Mouse (Mus musculus) adrenal gland, adult 18-20 months (tissue): ENCODE measurements around the gene Caskin1. TPM values are rescaled to one million over a fixed set of nuclear protein-coding genes. Genes with fewer than 3 reads are reported as not detected.
"Not testable (repeated sequence)": the region's sequence is repeated elsewhere in the genome, so short reads cannot be mapped to it uniquely, and the experiment has no call there.

Experiments used
- DNase-seq, 2 experiments: peaks; one replicate each; pipeline ENCODE4 v3.0.0; 2021 to 2022; ENCODE audit warnings: low spot score in 2 of 2
- long read RNA-seq, 2 experiments: library from polyadenylated mRNA; stranded (forward); transcript quantifications; one replicate each; pipeline ENCODE4 v2.0.0; 2021
- total RNA-seq, 2 experiments: library from RNA; stranded (reverse); gene quantifications; 1 replicate in 1 of 2; 2 replicates in 1 of 2; pipeline ENCODE4 v1.2.3; 2021

Gene Caskin1
- total RNA-seq: 10 to 100 TPM; 16.0 to 31.5 TPM
- long read RNA-seq, experiment 1, partial matches to known transcripts: 15 of 15 reads
- long read RNA-seq, experiment 1, other reads (novel, unspliced or antisense): 0 of 15 reads
- long read RNA-seq, experiment 2, partial matches to known transcripts: 13 of 18 reads
- long read RNA-seq, experiment 2, other reads (novel, unspliced or antisense): 5 of 18 reads

- peak; percentile 54 for DNase-seq
These were observed at the start of gene Caskin1 for GRCm38 (mm10) chr17:24488186-24488661. Gene Caskin1, plus strand, starts transcription at chr17:24488601.

GRCm38 (mm10) chr17:24440377-24440776, 48.0 kb upstream of the Caskin1 start:
- DNase-seq: no peak

GRCm38 (mm10) chr17:24441148-24441547, 47.3 kb upstream of the Caskin1 start:
- DNase-seq: no peak

- DNase-seq: no peak
These were observed 46.3 kb upstream of the Caskin1 start for GRCm38 (mm10) chr17:24442107-24442506.

- DNase-seq: no peak
These were observed 45.7 kb upstream of the Caskin1 start, which contains the start of gene Dnase1l2 for GRCm38 (mm10) chr17:24442632-24443155. Gene Dnase1l2, minus strand, starts transcription at chr17:24443105.

- no peak for DNase-seq
These were observed 45.0 kb upstream of the Caskin1 start for GRCm38 (mm10) chr17:24443409-24443808.

GRCm38 (mm10) chr17:24446590-24446989, 41.8 kb upstream of the Caskin1 start:
- DNase-seq: no peak

GRCm38 (mm10) chr17:24449507-24449906, 38.9 kb upstream of the Caskin1 start:
- DNase-seq: no peak

- no peak for DNase-seq
These were observed 37.2 kb upstream of the Caskin1 start for GRCm38 (mm10) chr17:24451220-24451619.

- no peak for DNase-seq
These were observed 35.0 kb upstream of the Caskin1 start for GRCm38 (mm10) chr17:24453372-24453771.

- no peak for DNase-seq
These were observed 34.1 kb upstream of the Caskin1 start for GRCm38 (mm10) chr17:24454218-24454755.

- DNase-seq: peak; percentile 98
These were observed 33.5 kb upstream of the Caskin1 start for GRCm38 (mm10) chr17:24454756-24455522.

- not testable (repeated sequence) for DNase-seq
These were observed 32.7 kb upstream of the Caskin1 start for GRCm38 (mm10) chr17:24455523-24456206.

GRCm38 (mm10) chr17:24461580-24461979, 26.8 kb upstream of the Caskin1 start:
- DNase-seq: no peak

- DNase-seq: no peak
These were observed 25.5 kb upstream of the Caskin1 start for GRCm38 (mm10) chr17:24462932-24463331.

GRCm38 (mm10) chr17:24463374-24464133, 24.8 kb upstream of the Caskin1 start:
- DNase-seq: no peak

- DNase-seq: no peak
These were observed 19.7 kb upstream of the Caskin1 start for GRCm38 (mm10) chr17:24468636-24469246.

GRCm38 (mm10) chr17:24469336-24469909, 19.0 kb upstream of the Caskin1 start:
- DNase-seq: no peak

GRCm38 (mm10) chr17:24469910-24470602, 18.3 kb upstream of the Caskin1 start, which contains the start of the genes E4f1 and Pgp:
Gene E4f1, minus strand, starts transcription at chr17:24470313.
Gene Pgp, plus strand, starts transcription at chr17:24470392.
- peak; percentile 96 to 97 for DNase-seq
